Mouse (Mus musculus): Measurements from ENCODE around the gene Hsd17b14.

Hsd17b14 gene

DNA sequence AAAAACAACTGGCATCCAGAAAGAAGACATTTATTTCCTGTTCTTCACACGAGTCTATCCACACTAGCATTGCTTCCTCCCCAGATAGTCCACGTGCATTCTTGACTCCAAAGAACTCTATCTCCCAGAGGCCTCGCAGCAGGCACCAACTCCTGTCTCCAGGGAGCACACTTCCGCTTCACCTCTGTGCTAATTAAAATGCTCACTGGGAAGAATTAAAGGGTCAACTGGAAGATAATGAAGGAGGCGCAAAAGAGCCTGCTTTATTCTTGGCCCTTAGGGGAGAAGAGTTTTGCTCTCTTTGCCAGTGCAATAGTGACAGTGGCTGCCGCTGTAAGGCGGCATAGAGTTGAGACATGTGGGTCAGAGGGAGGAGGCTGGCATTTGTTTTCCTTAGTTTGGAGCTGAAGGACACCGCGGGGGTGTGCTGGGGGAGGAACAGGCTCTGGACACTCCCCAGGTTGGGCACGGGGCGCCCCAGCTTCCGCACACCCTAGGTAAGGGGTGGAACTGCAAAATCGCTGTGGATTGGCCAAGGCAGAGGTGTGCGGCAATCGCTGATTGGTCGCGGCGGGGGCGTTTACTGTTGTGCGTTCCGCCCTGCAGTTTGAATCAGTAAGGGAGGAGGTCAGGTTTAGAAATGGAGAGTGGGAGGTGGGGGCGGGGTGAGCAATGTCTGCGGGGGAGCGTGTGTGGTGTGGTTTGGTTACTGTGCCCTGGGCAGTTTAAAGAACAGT, 13.3 kb downstream of the Hsd17b14 start:
- DNase-seq = peak; percentile 94

DNA sequence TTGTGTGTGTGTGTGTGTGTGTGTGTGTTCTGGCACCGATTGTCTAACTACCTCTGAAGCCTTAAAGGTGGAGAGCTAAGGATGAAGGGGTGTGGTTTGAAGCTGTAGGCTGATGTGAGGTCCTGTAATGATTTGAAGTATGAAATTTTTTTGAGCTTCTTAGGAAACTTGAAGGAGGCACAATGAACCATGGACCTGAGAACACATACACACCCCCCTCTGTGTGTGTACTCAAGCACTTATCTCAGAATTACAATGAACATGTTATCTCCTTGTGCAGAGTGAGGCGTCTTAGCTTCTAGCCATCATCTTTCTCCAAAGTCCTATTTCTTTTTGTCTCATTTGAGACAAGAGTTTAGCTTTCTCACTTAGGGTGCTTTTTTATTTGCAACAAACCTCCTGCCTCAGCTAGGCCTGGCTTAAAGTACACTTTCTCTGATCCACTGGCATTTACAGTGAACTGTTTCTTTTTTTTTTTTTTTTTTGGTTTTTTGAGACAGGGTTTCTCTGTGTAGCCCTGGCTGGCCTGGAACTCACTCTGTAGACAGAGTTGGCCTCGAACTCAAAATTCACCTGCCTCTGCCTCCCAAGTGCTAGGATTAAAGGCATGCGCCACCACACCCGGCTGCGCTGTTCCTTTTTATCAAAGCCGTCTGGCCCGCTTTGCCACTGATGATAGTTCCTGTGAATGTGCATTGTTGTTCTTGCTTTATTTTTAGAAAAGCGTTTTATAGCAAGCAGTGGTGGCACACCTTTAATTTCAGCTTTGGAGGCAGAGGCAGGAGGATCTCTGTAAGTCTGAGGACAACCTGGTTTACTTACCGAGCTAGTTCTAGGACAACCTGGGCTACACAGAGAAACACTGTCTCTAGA, 14.1 kb downstream of the Hsd17b14 start:
- DNase-seq = no peak

DNA sequence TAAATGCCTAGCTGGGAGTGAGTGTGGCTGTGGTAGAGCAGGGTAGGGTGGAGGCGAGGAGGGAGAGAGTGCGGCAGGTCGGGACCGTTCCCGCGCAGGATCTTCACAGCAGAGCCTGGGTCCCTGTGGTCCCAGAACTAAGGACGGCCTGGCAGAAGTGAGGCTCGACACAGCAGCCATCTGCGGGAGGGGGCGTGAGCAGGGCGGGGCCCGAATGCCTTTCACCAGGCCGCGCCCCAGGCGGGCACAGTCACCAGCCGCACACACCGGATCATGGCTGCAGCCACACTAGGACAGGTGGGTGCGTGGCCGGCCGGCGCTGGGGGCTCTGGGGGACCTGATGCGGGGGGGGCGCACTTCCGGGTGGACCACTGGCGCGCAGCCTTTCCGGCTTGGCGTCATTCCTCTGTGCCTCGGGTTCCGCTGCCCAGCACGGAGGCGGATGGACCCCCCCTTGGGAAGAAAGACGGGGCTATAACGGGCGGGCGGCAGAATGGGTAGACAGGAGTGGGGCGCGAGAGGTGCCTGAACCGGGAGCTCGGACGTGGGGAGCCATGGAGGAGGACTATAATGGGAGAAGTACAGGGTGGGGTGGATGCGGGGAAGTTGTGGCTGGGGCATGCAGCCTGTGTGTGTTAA, 15.5 kb downstream of the Hsd17b14 start, which contains the start of gene Bcat2:
Gene Bcat2, plus strand, starts transcription at position 51 of the 639 bp plus-strand sequence.
- DNase-seq = peak; percentile 80

DNA sequence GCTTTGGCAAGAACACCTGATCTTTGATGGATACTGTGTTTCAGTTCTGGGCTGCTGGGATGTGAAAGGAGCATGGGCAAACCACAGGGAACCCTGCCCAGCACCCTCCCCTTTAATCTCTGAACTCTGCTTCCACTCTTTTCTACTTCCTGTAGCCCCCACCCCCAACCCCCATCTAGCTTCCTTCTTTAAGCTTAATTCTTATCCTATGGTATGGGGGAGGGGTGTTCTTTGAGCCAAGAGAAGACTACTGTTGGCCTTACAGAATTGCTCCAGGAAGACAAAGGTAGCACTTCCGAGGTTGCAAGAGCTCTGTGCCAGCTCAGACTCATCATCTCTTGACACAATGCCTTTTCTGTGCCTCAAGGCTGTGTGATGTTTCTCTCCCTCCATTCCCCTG, 17.3 kb downstream of the Hsd17b14 start:
- DNase-seq = no peak

DNA sequence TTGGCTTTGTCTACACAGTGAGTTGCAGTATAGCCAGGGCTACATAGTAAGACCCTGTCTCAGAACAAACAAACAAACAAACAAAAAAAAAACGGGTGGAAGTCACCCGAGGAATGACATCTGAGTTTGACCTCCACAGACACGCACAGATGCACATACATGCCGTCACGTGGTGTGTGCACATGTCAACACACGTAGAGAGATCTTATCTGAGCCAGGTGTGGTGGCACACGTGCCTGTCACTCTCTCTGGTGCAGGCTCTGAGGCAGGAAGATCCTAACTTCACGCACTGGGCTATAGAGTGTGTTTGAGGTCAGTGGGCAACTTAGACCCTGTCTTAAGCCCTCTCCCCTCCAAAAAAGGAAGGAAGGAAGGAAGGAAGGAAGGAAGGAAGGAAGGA, 19.3 kb downstream of the Hsd17b14 start:
- no peak for DNase-seq

DNA sequence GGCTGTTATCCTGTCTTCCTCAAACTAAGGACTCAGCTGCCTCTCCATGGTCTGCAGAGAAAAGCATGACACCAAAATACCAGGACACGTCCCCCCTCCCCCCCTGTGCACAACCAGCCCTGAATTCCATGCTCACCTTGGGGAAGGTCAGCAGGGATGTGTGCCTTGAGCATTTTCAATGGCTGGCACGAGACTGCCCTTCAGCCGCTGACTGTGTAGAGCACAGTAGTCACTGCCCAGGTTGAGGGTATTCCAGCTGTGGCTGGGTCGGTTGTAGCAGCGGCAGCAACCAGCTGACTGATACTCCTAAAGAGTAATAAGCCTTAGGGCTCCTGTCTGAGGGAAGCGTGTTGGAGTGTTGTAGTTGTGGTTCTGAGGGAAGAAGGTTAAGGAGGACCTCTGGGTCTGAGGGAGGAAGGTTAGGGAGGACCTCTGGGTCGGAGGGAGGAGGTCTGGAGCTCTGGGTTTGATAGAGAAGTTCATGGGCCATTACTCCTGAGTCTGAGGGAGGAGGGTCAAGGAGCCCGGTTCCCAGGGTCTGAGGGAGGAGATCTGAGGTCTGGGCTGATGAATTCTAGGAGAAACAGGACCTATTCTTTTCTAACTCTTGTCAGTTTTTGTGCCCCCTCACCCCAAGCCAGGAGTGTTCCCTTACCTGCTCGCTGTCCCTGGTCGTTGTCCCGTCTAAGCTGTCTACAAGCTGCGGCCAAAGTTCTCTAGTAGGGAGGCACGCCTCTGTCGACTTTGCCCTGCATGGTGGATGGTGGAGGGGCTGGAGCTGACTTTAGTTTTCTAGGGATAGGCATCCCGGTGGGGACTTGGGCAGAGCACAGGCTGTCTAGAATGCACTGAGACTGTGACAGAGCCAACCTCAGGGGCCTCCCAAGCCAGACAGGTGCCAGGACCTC, 20.0 kb downstream of the Hsd17b14 start:
- DNase-seq = no peak

DNA sequence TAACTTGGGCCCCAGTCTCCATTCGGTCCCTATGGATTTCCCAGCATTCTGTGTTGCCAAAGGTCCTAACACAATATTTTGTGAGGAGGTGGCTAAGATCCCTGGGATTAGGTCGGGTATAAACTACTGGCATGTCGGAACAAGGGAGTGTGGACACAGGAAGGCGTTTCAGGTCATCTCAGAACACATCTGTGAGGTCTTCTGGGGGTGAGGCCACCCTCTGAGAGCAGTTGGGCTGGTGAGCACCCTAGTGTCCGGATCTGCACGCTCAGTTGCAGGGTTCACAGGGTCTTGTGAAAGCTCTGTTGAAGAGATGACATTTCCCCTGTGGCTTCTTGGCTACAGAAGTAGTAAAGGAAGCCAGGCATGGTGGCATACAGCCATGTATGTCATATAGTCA, 31.2 kb downstream of the Hsd17b14 start:
- DNase-seq = no peak

DNA sequence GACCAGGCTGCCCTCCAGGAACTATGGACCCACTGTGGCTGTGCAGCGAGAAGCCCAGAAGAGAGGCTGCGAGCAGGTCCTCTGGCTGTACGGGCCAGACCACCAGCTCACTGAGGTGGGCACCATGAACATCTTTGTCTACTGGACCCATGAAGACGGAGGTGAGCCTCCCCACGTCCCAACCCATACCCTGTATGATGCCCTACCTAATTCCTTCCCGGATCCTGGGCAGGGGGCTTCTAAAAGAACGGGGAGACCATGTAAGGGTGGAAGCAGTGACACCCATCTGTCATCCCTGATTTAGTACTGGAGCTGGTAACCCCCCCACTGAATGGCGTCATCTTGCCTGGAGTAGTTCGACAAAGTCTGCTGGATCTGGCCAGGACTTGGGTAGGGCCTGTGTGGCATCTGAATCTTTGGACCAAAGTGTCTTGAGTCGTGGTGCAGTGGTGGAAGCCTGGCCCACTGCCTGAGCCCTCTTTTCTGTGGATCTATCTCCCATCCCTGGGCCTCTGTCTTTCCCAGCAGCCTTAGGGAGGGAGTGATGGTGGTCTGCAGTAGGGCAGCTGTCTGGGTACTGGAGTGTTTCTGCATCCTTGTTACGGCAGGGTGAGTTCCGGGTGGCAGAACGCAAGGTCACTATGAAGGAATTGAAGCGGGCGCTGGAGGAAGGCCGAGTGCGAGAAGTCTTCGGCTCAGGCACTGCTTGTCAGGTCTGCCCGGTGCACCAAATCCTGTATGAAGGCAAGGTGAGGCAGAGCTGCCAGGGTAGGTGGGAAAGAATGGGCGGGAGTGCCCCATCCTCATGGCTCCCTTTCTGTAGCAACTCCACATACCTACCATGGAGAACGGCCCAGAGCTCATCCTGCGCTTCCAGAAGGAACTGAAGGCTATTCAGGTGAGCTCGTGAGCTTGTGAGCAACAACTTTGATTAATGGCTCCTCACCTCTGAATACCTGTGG, 33.2 kb downstream of the Hsd17b14 start:
- peak; percentile 55 for DNase-seq

DNA sequence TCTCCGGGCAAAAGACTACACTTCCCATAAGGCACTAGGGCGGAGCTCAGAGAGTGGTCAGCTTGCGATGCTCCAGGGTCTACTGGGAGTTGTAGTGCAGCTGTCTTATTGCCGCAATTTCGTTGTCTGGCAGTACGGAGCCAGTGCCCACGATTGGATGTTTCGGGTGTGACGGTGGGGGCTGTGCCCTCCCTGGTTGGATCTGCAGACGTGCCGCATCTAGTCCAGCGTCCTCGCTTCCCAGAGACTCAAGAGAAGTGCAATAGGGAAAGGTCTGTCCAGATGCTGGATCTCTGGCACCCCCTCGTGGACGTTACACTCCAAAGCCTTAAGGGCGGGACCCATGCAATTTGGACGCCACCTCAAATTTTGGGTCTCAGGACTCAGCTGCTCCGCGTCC, 34.5 kb downstream of the Hsd17b14 start:
- DNase-seq = peak; percentile 98

DNA sequence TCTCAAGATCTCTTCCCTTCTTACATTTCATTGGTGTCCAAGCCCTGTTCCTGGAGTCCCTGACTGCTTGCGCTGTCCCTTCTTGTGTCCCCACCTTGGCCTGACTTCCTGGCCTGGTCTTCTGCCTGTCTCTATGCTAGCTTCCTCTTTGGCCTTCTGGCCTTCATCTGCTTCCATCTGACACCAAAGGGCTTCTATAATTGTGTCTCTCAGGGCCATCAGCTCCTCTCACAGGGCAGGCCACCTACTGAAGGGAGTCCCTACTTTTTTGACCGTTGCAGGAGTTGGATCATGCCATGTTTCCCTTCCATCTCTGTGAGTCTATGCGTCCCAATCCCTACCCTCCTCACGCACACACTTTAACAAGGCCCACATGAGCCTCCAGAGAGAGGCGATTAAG, 35.2 kb downstream of the Hsd17b14 start:
- DNase-seq = peak; percentile 29

DNA sequence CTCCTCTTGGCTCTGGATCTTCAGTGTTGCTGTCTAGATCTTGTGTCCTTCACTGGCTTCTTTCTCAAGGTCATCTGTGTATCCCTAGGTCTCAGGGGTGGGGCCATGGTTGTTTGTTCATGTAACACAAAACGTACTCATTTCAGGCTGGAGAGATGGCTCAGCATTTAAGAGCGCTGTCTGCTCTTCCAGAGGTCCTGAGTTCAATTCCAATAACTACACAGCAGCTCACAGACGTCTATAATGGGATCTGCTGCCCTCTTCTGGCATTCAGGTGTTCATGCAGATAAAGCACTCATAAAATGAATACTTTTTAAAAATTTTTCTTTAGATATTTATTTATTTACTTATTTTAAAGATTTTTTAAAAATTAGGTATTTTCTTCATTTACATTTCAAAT, 36.2 kb downstream of the Hsd17b14 start:
- no peak for DNase-seq

DNA sequence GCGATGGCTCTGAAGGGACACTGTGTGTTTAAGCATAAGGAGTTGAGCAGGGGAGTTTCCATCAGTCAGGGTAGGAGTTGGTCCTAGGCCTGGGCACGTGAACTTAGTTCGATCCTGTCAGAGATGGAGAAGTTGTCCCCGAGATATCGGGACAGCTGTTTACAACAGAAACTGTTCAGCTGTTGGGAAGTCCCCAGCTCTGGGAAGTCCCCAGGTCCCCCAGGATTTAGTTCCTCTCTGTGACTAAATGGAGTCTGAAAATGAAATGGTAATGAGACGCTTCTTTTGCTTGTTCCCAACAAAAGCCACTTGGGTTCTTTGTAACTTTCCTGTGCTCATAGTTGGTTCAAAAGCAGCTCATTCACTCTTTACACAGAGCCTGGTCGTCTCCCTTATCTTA, 37.2 kb downstream of the Hsd17b14 start:
- DNase-seq = no peak

DNA sequence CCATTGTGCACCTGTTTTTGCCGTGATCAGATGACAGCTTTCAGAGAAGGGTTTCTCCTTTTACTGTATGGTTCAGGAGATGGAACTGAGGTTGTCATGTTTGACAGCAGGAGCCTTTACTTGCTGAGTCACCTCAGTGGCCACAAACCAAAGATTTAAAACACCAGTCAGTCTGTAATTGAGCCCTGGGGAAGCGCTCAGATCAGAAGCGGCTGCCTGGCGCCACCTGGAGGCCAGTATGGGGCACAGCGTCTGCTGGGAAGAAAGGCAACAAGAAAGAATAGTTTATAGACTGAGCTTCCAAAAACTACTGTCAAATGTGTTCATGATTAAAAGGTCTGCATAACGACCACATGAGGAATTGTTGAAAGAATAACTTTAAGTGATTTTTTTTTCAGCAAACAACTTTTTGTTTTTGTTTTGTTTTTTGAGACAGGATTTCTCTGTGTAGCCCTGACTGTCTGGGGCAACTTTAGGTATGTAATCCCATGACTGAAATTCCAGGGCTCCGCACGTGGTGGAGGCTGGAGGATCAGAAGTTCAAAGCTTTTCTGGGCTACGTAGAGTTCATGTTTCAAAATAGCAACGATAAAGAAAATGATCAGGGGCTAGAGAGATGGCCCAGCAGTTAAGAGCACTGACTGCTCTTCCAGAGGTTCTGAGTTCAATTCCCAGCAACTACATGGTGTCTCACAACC, 38.6 kb downstream of the Hsd17b14 start:
- DNase-seq = peak; percentile 59

DNA sequence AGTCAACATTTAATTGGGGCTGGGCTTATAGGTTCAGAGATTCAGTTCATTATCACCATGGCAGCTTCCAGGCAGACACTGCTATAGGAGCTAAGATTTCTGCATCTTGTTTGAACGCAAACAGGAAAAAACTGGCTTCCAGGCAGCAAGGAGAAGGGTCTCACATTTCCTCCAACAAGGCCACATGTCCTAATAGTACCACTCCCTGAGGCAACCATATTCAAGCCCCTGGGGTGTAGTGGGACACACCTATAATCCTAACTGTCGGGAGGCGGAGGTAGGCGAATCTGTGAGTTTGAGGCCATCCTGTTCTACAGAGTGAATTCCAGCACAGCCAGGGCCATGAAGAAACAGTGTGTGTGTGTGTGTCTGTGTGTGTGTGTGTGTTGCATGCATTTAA, 40.5 kb downstream of the Hsd17b14 start:
- no peak for DNase-seq

DNA sequence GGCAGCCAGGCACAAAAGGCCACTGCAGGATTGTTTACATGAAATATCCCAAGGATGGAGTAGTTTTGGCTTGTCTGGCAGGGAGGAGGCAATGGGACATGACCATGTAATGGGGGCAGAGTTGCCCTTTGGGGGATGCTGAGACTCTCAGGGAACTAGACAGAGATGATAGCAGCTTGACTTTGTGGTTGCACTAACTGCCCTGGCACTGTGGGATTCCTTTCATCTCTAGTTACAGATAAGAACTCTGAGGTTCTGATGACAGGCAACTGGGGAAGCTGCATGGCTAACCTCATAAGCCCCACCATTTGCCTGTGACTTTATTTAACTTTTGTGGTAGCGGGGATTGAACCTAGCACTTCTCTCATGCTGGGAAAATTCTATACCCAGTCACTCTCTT, 41.4 kb downstream of the Hsd17b14 start:
- DNase-seq = no peak

DNA sequence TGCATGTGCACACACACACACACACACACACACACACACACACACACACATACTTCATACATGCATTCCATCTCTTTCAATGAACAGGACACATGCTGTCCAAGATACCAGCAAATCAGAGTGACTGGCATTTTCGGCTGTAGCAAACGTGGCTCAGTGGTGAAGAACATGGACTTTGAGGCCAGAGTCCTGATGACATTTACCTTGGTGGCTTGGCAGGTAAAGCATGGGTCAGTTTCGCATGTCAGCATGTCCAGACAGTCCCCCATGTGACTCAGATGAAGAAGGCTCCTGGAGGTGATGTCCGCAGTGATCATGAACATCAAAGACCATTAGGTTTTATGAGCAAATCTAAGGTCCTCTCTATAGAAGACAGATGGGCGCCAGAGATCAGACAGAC, 42.3 kb downstream of the Hsd17b14 start:
- DNase-seq = no peak

DNA sequence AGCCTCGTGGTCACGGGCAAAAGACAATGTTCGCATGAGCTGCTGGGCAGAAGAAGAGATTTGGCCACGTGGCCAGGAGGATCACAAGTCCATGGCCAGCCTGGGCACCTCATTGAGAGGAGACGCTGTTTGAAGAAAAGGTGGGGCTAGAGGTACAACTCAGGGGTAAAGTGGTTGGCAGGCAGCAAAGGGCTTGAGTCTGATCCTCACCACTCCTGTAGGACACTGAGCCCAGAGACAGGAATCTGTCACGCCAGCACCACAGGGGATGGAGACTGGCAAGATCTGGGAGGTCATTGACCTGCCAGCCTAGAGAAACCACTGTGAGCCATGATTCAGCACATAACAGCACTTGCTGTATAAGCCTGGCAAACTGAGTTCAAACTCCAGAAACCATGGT, 42.8 kb downstream of the Hsd17b14 start:
- DNase-seq = no peak

DNA sequence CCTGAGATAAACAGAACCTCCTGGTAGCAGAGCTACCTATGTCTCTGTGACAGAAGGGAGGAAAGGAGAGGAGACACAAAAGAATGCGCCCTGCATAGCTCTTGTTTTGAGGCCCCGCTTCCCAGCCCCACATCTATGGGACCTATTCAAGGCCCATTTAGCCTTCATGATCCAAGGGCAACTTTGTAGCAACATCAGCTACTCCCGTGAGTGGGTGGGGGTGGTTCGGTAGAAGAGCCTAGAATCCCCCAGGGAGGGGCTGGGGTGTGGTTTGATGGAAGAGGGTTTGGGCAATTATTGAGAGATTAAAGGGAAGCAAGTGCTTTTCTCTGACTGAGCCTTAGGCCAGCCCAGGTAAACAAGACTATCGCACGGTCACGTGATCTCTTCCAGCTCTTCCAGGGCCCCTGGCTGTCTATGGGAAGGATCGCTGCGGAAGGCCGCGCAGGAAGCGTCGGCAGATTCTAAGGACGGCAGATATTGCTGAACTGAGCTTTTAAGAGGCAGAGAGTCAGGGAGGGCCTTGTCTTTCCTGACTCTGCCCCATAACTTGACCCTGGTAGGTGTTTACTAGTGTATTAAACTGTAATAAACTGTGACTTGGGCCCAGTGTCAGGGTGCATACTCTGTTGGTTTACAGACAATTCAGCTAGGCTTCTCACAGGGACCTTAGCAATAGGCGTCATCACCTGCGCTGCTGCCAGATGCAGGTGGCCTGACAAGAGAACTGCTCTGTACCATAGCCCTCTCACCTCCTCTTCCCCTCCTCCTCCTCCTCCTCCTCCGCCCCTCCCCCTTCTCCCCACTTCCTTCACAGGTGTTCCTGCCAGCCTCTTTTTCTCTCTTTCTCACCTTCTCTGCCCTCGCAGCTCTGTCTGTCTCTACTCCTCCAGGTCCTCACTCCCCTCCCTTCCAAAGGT, 44.5 kb downstream of the Hsd17b14 start:
- DNase-seq = no peak

DNA sequence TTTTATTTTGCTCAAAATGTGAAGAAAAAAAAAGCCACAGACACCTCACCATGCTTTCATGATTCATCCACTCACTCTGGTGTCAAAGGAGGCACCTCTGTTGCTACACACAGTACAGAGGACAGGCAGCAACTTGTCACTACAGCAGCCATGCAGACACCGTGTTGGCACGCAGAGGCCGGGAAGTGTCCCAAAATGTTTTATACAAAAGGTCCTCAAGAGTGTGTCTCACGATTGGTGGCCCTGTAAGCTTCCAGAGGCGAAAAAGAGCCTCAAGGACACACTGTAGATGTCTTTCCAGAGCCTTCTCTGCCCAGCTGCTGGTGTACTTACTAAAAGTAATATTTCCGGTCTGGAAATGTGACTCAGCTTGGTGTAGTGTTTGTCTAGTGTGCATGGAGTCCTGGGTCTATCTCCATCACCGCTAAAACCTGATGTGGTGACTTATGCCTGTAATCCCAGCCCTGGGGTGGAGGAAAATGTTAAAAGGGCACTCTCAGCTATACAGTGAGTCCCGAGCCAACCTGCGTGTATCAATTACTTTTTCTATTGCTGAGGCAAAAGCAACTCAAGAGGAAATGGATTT, 51.1 kb downstream of the Hsd17b14 start:
- no peak for DNase-seq
